Mouse (Mus musculus) small intestine, adult 2 months (tissue): ENCODE measurements at regions not wholly inside any gene's neighbourhood (a gene's known extent, or its start where the extent isn't known, plus 50 kb on each side); places are given as distances from the start of the nearest gene placed in this dataset.

Source experiments
- CTCF ChIP-seq: fragments of 200-500 bp; IDR thresholded peaks from 2 replicates; pipeline ENCODE4 v1.5.1; 2012; ENCODE audit warnings: low read depth, mild to moderate bottlenecking, control low read depth, inconsistent platforms, low read length, moderate library complexity, mixed read lengths; ENCODE audit not compliant: insufficient replicate concordance, insufficient read length; ENCODE audit errors: extremely low read depth
- POLR2A ChIP-seq: fragments of 200-500 bp; IDR thresholded peaks from 2 replicates; pipeline ENCODE4 v1.6.1; 2012; ENCODE audit warnings: low read depth, mild to moderate bottlenecking, control low read depth, inconsistent platforms, low read length, moderate library complexity

DNA sequence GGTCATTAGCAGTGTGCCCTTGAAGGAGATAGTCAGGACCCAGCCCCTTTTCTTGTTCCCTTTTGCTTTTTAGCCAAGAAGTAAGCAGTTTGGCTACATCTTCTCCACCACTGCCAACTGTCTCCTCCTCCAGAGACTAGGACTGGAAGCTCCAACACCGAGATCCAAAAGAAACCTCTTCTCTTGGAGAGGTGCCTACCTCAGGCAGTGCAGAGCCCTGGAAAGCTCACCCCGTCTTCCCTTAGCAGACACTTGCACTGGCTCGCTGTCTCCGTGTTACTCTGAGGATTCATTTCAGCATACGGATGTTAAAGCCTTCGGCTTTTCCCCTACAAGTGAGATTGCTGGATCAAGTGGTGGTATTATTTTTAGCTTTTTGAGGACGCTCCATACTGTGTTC lies 331.0 kb downstream of the Rapgef2 start:
- no peak for TF ChIP-seq CTCF
- TF ChIP-seq POLR2A, result no peak
